Mouse (Mus musculus): Measurements from ENCODE around the gene Nptn.

DNA sequence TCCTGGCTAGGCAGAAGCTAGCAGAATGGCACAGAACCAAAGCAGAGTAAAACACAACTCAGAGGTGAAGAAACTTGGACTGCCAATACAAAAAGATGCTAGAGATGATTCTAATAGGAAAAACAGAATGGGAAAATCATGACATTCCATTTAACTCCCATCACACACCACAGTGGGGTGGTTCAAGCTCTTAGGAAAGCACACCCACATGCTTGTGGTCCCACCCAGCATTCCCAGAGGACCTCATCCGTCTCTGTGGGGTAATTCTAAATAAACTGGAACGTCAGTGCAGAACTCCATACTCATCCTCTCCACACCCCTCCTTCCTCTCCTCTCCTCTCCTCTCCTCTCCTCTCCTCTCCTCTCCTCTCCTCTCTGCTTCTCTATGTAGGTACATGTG is 99.4 kb downstream of the Nptn start:
- TF ChIP-seq CTCF (IDR thresholded peaks at IDR 0.05; ENCODE audit: extremely low read depth, insufficient read depth, insufficient read length, insufficient replicate concordance) (no peak), POLR2A (IDR thresholded peaks at IDR 0.05; ENCODE audit: low read depth, low read length) (no peak)

All from spleen, adult 2 months (tissue).